Mouse (Mus musculus) CH12.LX (cell line): ENCODE results near the gene Camta1. TPM values are rescaled to one million over a fixed set of nuclear protein-coding genes. Genes with fewer than 3 reads are reported as not detected.

ENCODE experiments used
- DNase-seq: peaks from one replicate; pipeline ENCODE4 v3.0.0-alpha.2; 2013; ENCODE audit errors: extremely low read depth
- H3K27ac ChIP-seq: 2 replicates; pipeline ENCODE4 v1.5.1; 2012; ENCODE audit warnings: low read depth, mild to moderate bottlenecking, control low read depth, moderate library complexity; ENCODE audit not compliant: insufficient read depth
- H3K27me3 ChIP-seq: replicated peaks from 2 replicates; pipeline ENCODE3; 2012; ENCODE audit warnings: inconsistent platforms
- H3K36me3 ChIP-seq, 2 experiments: replicated peaks in 1 of 2; 2 replicates each; pipeline versions ENCODE3 to v1.6.1; 2012; ENCODE audit warnings: inconsistent platforms in 1 of 2, low read length in 1 of 2, mild to moderate bottlenecking in 1 of 2, mixed read lengths in 1 of 2, moderate library complexity in 1 of 2; ENCODE audit not compliant: control insufficient read depth in 1 of 2, insufficient read depth in 1 of 2
- H3K4me1 ChIP-seq, 2 experiments: 2 replicates each; pipeline ENCODE4 v1.6.1; 2012; ENCODE audit warnings: inconsistent platforms in 1 of 2, moderate library complexity in 1 of 2; ENCODE audit not compliant: insufficient read depth in 2 of 2, control insufficient read depth in 1 of 2
- H3K4me2 ChIP-seq: 2 replicates; pipeline ENCODE4 v1.6.1; 2012; ENCODE audit warnings: low read depth, mild to moderate bottlenecking, control low read depth; ENCODE audit not compliant: poor library complexity, insufficient read depth, severe bottlenecking
- H3K4me3 ChIP-seq, 3 experiments: fragments of 150-350 bp in 1 of 3; sonication (generic) in 1 of 3; replicated peaks in 1 of 3; 2 replicates each; pipeline versions ENCODE3 to v1.5.1; 2011 to 2012; ENCODE audit warnings: low read depth in 2 of 3, low read length in 2 of 3, mild to moderate bottlenecking in 2 of 3, moderate library complexity in 2 of 3, control low read depth in 1 of 3, improper control_type of control experiment in 1 of 3, inconsistent platforms in 1 of 3, mixed read lengths in 1 of 3; ENCODE audit not compliant: poor library complexity in 1 of 3
- H3K79me2 ChIP-seq: replicated peaks from 2 replicates; pipeline ENCODE4 v1.6.1; 2012; ENCODE audit warnings: mild to moderate bottlenecking, moderate library complexity; ENCODE audit not compliant: control insufficient read depth, poor library complexity, insufficient read depth, severe bottlenecking; ENCODE audit errors: extremely low read depth
- H3K9ac ChIP-seq: 2 replicates; pipeline ENCODE4 v1.6.1; 2012; ENCODE audit warnings: low read depth, mild to moderate bottlenecking, control low read depth, moderate library complexity; ENCODE audit not compliant: insufficient read depth
- H3K9me3 ChIP-seq: replicated peaks from 2 replicates; pipeline ENCODE3; 2012; ENCODE audit warnings: low read length, inconsistent platforms, mixed read lengths
- CHD1 ChIP-seq: IDR thresholded peaks from 2 replicates; pipeline ENCODE4 v1.6.1; 2012; ENCODE audit warnings: low read depth, low read length, improper control_type of control experiment, inconsistent platforms
- E2F4 ChIP-seq: IDR thresholded peaks from 2 replicates; pipeline ENCODE4 v1.6.1; 2011; ENCODE audit warnings: low read depth, low read length, improper control_type of control experiment; ENCODE audit not compliant: insufficient replicate concordance
- IRF4 ChIP-seq: IDR thresholded peaks from 2 replicates; pipeline ENCODE4 v1.6.1; 2014; ENCODE audit warnings: low read depth, mild to moderate bottlenecking, inconsistent platforms, low read length, improper control_type of control experiment
- MXI1 ChIP-seq: IDR thresholded peaks from 2 replicates; pipeline ENCODE4 v1.6.1; 2011; ENCODE audit warnings: mild to moderate bottlenecking, low read depth, low read length, improper control_type of control experiment
- NRF1 ChIP-seq: IDR thresholded peaks from 2 replicates; pipeline ENCODE4 v1.6.1; 2014; ENCODE audit warnings: low read depth, mild to moderate bottlenecking, inconsistent platforms, low read length, improper control_type of control experiment, moderate library complexity
- PAX5 ChIP-seq: IDR thresholded peaks from 2 replicates; pipeline ENCODE4 v1.6.1; 2012; ENCODE audit warnings: low read length, inconsistent platforms, mixed read lengths
- POLR2A ChIP-seq: IDR thresholded peaks from 2 replicates; pipeline ENCODE4 v1.6.1; 2011; ENCODE audit warnings: low read depth, mild to moderate bottlenecking, improper control_type of control experiment, low read length
- RAD21 ChIP-seq: IDR thresholded peaks from 2 replicates; pipeline ENCODE4 v1.6.1; 2011; ENCODE audit warnings: low read depth, mild to moderate bottlenecking, low read length, improper control_type of control experiment, moderate library complexity
- TBP ChIP-seq: conservative IDR thresholded peaks from 2 replicates; pipeline ENCODE4 v1.6.1; 2011; ENCODE audit warnings: low read depth, low read length, improper control_type of control experiment
- ZKSCAN1 ChIP-seq: IDR thresholded peaks from 2 replicates; pipeline ENCODE4 v1.6.1; 2012; ENCODE audit warnings: low read depth, inconsistent platforms, low read length, improper control_type of control experiment, borderline replicate concordance
- ZNF384 ChIP-seq: IDR thresholded peaks from 2 replicates; pipeline ENCODE4 v1.6.1; 2012; ENCODE audit warnings: low read depth, low read length, improper control_type of control experiment, inconsistent platforms
- dilution Hi-C: fragments of 300-500 bp; cut with MboI; formaldehyde crosslinking; loops from 2 replicates; pipeline ENCODE4 v1.14.3; 2020; ENCODE audit warnings: low sequenced_read_pairs; ENCODE audit not compliant: extremely low pct_unique_long_range_greater_than_20kb, extremely low pct_ligation_motif_present
- in situ Hi-C: fragments of 300-500 bp; cut with MboI; formaldehyde crosslinking; loops from 3 replicates; pipeline ENCODE4 v1.14.3; 2019; ENCODE audit warnings: low sequenced_read_pairs, low pct_ligation_motif_present, low pct_unique_long_range_greater_than_20kb, mixed read lengths
- polyA plus RNA-seq: library from polyadenylated mRNA; unstranded; fragments of >175 nt; gene quantifications from 2 replicates; pipeline ENCODE4 v1.2.1, GENCODE M21; 2012; ENCODE audit warnings: low read depth; ENCODE audit not compliant: insufficient read length
- total RNA-seq, 2 experiments: library from RNA; depleted of rRNA; stranded (reverse); fragments of 300-350 nt in 1 of 2; fragments of >200 nt in 1 of 2; gene quantifications; 2 replicates each; pipeline ENCODE4 v1.2.3; 2012 to 2014

Camta1 gene
- total and polyA plus RNA-seq, 3 experiments: 9.9 to 32.5 (median 15.3) TPM

DNA sequence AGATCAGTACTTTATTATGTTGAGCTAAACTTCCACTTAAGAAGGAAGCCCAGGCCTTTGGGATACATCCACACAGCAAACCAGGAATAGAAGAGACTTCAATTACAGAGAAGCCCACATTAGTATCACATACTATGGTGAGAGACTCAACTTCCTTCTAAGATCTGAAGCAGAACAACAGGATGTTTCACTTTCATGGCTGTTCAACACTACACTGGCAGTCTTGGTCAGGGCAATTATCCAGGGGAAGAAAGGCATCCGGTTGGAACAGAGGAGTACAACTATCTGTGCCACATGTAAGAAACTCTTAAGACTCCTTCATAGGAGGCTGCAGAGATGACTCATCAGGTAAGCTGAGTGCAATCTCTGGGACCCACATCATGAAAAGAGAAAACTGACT, 810.5 kb downstream of the Camta1 start:
- TF ChIP-seq RAD21 (no peak), TBP (no peak), ZKSCAN1 (no peak)
- in situ Hi-C loops (no loop called here), dilution Hi-C loops (no loop called here)
- peaks cover 12 to 20% of the 10 kb centered on the region in 2 experiments; a peak in 3 of 4 replicates for H3K4me1 ChIP-seq
- DNase-seq: no peak
- H3K27me3 ChIP-seq: no peaks in the 10 kb centered on the region
- no peak overlapping the region for H3K27ac ChIP-seq
- peaks cover 42 to 83% of the 10 kb centered on the region in 2 experiments for H3K36me3 ChIP-seq
- H3K4me3 ChIP-seq: no peak overlapping the region
- no peak overlapping the region for H3K4me2 ChIP-seq
- peaks cover 11% of the 10 kb centered on the region for H3K79me2 ChIP-seq
- no peaks in the 10 kb centered on the region for H3K9me3 ChIP-seq
- no peak overlapping the region for H3K9ac ChIP-seq

DNA sequence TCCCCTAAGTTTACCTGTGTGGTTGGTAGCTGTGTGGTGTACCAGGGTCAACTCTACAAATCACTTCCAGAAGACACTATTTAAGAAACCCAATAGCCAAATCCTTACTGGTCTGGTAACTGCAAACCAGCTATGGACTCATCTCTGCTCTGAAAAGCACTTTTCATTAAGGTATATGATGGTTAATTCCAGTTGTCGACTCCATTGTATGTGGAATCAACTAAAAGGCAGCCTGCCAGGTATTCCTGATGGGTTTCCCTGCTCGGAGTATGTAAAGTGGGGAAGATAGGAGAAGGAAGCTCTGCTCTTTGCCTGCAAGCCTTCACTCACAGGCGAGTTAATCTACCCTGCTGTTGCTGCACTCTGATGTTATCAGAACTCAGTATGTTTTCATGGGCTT, 815.2 kb downstream of the Camta1 start:
- dilution Hi-C loops: no loop called here
- Histone ChIP-seq H3K4me2 (no peak overlapping the region), H3K9ac (no peak overlapping the region), H3K9me3 (no peaks in the 10 kb centered on the region), H3K27ac (no peak overlapping the region), H3K4me3 (no peak overlapping the region), H3K4me1 (peaks cover 7 to 22% of the 10 kb centered on the region in 2 experiments; a peak in 3 of 4 replicates), H3K36me3 (peaks cover 29 to 47% of the 10 kb centered on the region in 2 experiments), H3K27me3 (no peaks in the 10 kb centered on the region), H3K79me2 (no peaks in the 10 kb centered on the region; the same call in 1 of the 2 replicates)
- no peak for DNase-seq
- in situ Hi-C loops: no loop called here
- no peak for TF ChIP-seq CHD1
- no peak for TF ChIP-seq E2F4
- TF ChIP-seq ZNF384: no peak
- TF ChIP-seq POLR2A: no peak
- no peak for TF ChIP-seq MXI1
- no peak for TF ChIP-seq PAX5
- no peak for TF ChIP-seq ZKSCAN1

DNA sequence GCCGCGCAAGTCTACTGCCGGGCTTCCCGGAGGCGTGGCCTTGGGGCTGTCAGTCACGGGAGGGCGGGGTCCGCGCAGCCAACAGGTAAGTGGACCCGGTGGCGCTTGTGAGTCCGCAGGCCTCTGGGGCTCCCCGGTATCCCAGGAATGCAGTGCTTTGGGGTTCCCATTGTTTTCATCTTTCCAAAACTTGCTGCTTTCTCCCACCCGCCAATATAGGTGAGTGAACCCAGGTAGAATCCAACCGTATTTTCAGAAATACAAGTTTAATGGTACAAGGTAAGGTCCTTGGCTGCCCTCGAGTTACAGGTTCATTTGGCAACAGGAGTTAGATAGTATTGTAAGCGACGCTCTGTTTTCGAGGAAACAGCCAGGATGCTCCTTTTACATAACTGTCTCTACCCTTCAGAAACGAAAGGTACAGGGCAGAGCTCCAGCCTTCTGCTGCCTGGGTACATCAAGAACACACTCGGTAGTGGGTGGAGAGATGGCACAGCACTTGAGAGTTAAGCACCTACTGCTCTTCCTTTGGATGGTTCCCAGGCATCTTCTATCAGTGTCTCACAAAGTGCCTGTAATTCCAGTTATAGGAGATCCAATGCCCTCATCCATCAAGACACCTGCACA, 816.6 kb downstream of the Camta1 start:
- Histone ChIP-seq H3K27me3 (no peaks in the 10 kb centered on the region), H3K9ac (no peak overlapping the region), H3K36me3 (peaks cover 20 to 34% of the 10 kb centered on the region in 2 experiments), H3K9me3 (no peaks in the 10 kb centered on the region), H3K27ac (no peak overlapping the region), H3K4me1 (peaks cover 2 to 17% of the 10 kb centered on the region in 2 experiments; a peak in 3 of 4 replicates), H3K79me2 (no peaks in the 10 kb centered on the region), H3K4me2 (no peak overlapping the region), H3K4me3 (peak overlapping the region; percentile 32 to 48 (median 34))
- DNase-seq: no peak
- in situ Hi-C loops: no loop called here
- dilution Hi-C loops: no loop called here
- TF ChIP-seq NRF1: peak; percentile 66; the same call in 1 of the 2 replicates
- TF ChIP-seq IRF4: no peak
